Mouse (Mus musculus) left cerebral cortex, postnatal 4 days (tissue): ENCODE results near the gene Hist1h4i. TPM values are rescaled to one million over a fixed set of nuclear protein-coding genes. Genes with fewer than 3 reads are reported as not detected.

ENCODE experiments used
- DNase-seq: peaks from one replicate; pipeline ENCODE4 v3.0.0-alpha.2; 2022
- intact Hi-C: fragments of 180-260 bp; cut with DNase I; formaldehyde crosslinking; loops from one replicate; pipeline ENCODE4 v1.15.1; 2025
- total RNA-seq, 2 experiments: library from RNA; stranded (reverse); gene quantifications; 2 replicates each; pipeline ENCODE4 v1.2.3; 2021

The Hist1h4i gene
- total RNA-seq, 2 experiments from 2014 or later, result 89.3 to 89.6 TPM

DNA sequence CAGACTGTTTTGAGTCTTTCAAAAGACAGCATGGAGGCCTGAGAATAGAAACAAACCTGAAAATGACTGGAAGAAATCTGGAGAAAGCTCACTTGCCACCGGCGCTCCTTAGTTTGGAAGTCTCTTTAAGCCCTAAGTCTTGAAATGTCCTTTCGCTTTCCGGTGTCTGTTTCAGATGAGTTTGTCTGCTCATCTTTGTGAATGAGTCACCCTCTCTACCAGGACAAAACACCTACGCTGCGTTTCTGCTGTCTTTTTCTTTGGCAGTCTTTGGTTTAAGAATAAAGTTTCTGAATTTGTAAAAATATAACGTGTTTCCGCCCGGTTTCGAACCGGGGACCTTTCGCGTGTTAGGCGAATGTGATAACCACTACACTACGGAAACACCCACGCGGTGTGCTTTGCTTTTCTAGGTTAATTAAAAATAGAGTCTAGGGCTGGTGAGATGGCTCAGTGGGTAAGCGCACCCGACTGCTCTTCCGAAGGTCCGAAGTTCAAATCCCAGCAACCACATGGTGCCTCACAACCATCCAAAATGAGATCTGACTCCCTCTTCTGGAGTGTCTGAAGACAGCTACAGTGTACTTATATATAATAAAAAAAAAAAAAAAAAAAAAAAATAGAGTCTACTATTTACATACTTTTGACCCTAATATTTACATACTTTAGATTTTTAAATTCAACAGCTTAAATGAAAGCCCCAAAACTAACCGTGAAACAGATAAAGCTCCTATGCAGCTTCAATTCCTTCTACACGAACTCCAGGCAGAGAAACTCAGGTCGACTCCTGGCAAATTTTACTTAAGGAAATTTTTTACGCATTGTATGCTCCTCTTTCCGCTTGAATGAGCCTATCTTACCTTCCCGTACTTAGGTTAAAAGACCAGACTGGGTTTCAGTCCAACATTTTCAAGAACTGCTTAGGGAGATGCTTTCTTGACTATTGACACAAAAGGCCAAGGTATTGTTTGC is 25.4 kb downstream of the Hist1h4i start:
- DNase-seq, result peak; percentile 63
- intact Hi-C loops, result no loop called here

DNA sequence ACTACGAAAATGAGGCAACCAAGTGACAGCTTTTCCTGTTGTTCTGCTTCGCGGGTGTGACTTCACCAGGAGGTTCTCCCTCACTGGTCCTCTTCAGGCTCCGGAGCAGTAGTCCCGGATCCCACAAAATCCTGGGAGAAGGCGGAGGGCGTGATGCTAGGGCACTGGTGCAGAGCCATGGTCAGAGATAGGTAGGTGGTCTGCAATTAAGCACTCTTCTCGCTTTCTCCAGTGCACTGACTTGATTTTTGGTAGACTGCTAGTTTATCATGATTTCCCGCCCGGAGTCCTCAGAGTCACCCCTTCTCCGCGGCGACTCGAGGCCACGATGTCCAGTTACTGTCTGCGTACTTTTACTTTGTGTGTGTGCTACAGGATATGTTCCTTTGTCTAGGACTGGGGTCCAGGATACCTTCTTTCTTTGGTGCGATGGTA is 26.7 kb downstream of the Hist1h4i start:
- DNase-seq, result no peak
- intact Hi-C loops, result no loop called here

DNA sequence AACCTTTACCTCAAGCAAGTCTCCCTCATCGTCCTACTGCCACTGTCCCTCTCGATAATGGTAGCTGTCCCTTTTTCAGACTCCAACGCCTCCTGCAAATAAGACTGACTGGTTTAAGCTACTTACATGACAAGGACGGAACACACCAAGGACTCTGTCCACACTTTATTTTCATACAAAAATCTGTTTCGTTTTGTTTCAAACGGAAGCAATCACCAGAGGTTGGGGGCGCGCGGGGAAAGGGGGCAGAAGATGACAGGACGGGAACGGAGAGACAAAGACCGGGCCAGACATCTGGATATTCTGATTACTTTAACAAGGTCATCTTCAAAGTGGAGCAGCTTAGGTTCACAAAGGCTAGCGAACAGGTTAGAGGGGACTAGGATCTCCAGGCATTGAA is 27.4 kb downstream of the Hist1h4i start:
- intact Hi-C loops, result no loop called here
- no peak for DNase-seq

DNA sequence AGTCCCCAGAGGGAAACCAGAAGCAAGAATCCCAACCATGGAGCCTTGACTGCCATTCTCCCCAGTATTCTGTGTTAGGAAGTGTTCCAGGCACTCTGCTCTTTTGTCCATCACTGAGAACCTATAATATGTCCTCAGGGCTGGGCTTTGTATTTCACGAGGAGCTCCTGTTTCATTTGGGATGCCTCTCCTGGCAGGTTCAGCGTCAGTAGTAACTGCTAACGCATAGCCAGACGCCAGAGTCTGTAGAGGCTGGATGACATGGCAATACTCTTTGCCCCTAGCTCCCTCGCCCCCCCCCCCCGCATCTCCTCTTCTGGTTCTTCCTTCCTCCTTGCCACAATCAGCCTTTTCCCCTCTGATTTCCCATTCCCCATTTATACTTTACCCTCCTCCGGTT is 31.5 kb downstream of the Hist1h4i start, which contains the start of gene Prss16:
Prss16 (minus strand) TSS at position 101 of the 400 bp plus-strand sequence.
- DNase-seq, result no peak
- intact Hi-C loops, result no loop called here

DNA sequence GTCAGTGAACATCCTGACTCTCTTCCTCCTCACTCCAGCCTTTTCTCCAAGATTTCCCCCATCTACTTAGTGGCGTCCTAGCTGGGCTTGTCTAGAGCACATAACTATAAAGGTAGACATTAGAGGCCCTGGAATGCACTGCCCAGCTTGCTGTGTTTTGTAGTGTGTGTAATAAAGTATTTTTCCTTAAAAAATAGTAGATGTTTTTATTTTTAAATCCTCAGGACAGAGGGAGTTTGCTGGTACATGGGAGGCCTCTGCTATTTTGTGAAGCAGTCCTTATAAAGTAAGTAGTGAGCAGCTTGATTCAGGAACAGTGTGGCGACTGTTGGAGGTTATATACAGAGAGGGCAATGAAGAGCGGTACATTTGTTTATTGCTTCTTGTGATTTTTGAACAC is 32.5 kb downstream of the Hist1h4i start:
- intact Hi-C loops, result no loop called here
- DNase-seq, result no peak

DNA sequence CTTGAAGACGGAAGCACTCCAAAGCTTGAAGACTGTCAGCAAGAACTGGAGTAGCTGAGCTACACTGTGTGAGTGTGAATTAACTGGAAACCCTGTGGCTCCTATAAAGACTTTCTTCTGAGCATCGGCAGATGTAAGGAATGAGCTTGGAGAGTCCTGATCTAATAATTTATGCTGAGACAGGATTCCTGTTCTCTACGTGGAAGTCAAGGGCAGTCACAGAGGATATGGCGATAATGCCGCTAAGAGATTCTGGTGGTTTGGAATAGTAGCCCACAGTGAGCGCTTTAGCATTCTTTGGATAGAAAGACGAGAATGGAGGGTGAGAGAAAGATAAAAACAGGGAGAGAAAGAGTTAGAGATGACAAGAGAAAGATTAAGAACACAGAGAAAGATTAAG is 33.3 kb downstream of the Hist1h4i start:
- intact Hi-C loops, result no loop called here
- no peak for DNase-seq

DNA sequence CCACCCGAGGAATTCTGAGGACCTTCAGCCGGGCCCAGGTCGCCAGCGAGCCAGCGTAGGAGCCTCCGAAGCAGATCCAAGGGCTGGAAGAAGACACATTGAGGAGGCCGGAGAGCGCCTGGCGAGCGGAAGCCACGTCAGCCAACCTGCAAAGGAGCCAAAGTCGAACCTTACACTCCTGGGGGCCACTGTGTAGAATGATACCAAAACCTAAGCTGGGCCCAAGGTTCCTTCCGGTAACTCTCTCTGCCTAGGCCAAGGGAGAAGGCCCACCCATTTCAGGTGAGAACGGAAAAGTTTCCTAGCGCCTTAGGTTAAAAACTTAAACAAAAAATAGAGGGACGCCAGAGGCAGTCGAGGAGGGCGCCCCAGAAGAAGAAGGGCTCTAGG is 34.0 kb downstream of the Hist1h4i start:
- intact Hi-C loops, result no loop called here
- no peak for DNase-seq

DNA sequence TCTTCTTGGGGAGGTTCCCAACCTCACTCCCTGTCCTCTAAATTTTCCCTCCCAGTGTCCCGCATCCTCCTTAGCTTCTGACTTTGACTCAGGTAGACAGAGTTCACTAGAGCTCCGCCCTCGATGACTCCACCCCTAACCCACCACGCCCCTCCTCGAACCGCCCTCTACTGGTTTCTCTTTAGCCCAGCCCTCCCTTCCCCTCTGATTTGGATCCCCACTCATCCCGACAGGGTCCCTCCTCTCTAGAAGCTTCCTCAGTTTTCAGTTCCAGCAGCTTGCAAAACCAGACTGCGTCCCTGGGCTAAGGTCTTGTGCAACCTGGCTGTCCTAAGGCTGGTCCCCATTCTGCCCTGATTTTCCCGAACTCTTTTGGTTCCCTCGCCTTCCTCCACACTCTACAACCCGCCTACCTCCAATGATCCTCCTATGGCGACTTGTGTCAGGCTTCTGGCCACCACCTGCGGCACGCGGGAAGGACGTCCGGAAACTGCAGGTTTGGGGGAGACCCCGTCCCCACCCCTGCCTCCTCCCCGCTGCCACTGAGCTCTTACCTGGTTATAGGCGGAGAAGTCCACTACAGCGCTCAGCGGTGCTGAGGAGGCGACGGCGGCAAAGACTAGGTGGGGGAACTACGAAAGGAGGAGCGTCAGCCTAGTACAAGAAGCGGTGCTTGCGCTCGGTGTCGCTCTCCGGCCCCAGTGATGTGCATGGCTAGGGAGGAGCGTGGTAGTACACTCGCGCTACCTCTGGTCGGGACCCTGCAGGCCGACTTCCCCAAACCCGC is 34.6 kb downstream of the Hist1h4i start:
- DNase-seq, result no peak
- intact Hi-C loops, result no loop called here

DNA sequence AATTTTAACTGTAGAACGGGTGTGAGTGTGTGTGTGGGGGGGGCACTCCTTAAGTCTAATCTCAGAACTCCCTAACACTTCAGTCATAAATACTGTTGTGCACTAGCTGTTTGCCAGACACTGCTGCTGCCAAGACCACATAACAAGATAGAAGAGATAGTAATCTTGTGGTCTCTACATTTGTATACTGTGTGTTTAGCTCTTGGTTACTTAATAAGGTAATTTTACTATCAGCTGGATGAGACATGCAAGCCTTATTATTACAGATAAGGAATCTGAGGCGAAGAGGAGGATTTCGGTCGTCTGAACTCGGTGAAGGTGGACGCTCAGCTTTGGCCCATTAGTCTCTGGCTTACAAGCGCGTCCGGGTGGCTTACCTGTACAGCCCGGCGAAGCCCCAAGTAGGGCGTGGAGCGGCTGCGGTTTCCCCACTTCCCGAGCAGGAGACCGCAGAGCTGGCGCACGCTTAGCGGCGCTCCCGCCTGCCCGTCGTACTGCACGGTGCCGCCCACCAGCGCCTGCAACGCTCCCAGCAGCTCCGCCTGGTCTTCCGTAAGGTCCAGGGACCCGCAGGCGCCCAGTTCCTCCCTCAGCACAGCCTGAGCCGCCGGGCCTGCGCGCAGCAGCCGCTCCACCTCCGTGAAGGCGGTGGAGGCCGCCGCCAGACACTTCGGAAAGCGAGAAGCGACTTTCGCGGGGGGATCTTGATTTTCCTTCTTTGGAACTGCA is 35.4 kb downstream of the Hist1h4i start:
- intact Hi-C loops, result no loop called here
- DNase-seq, result no peak

DNA sequence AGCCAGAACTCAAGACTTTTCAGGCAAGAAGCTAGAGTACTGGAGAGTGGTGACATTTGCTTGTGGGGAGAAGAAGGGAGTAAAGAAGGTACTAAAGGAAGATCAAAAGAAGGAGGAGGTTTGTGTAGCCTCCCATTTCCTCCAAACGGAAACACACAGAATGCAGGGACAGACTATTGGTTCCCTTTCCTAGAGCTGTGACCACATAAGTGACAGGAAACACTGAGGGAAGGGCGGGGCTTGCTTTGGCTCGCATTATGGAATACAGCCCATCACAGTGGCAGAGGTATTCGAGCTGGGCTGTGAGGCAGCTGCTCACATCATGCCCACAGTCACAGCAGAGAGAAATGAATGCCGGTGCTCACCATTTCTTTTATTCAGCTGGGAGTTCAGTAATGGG is 39.3 kb downstream of the Hist1h4i start:
- intact Hi-C loops, result no loop called here
- DNase-seq, result no peak

DNA sequence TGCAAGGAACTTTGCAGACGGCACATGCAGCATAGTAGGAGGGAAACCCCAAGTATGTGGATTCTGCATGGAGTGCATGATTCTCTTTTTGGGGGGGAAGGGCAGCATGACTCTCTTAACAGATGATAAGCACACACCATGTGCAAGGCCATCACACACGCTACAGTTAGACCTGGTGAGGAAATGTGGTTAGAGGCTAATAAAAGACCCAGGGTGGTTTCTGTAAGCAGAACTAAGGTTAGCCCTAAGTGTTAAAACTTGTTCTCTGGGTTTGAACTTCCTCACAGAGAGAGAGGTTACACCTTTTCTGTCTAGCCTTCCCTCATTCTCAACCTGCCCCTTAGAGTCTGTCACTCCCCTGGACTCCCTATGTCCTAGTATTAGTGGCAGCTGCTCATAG is 39.8 kb downstream of the Hist1h4i start:
- intact Hi-C loops, result no loop called here
- DNase-seq, result no peak

DNA sequence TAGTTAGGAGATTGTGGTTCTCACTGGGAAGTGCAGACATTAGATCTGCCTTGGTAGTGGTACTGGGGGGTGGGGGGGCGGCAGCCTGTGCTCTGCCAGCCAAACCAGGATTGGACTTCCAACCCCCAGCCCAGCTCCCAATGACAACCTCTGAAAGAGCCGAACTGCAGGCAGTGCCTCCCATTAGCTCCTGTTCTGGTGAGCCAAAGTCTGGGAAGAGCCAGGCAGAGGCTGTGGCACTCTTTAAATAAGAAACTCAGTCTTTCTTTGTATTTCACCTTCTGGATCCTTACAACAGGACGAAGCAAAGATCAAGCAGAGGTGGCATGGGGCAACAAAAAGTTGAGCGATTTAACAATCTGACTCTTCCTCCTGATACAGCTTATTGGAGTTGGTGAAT is 42.0 kb downstream of the Hist1h4i start:
- intact Hi-C loops, result no loop called here
- DNase-seq, result no peak

DNA sequence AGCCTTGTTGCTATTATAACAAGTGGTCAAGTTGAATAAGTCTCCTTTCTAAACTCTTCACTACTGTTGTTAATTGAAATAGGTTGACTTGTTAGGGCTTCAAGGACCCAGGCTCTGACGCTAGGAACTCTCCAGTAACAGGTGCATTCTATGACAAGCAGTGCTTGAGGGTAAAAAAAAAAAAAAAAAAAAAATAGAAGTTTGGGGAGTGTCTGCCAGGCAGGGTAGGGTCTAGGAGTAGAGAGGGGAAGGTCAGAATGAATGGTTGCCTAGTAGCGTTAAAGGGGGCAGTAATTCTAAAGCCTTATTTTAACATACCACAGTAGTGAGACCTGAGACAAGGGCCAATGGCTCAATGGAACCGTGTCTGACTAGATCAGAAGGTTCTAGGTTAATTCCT is 42.8 kb downstream of the Hist1h4i start:
- no peak for DNase-seq
- intact Hi-C loops, result no loop called here

DNA sequence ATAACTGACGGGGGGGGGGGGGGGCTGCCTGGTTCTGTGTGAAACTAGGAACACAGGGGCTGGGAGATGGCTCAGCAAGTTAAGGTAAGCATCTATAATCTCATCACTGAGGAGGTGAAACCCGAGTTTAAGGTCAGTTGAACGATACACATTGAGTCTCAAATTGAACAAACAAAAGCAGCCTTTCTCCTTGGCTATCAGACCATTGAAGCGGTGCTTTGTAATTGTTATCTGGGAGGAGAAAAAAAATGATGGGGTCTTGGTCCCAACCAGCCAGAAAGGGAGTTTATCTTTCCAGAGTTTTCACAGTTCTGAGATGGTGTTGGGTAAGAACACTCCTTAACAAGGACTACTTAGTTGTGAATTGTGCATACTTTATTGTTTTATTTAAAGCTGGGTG is 43.3 kb downstream of the Hist1h4i start:
- intact Hi-C loops, result no loop called here
- no peak for DNase-seq

DNA sequence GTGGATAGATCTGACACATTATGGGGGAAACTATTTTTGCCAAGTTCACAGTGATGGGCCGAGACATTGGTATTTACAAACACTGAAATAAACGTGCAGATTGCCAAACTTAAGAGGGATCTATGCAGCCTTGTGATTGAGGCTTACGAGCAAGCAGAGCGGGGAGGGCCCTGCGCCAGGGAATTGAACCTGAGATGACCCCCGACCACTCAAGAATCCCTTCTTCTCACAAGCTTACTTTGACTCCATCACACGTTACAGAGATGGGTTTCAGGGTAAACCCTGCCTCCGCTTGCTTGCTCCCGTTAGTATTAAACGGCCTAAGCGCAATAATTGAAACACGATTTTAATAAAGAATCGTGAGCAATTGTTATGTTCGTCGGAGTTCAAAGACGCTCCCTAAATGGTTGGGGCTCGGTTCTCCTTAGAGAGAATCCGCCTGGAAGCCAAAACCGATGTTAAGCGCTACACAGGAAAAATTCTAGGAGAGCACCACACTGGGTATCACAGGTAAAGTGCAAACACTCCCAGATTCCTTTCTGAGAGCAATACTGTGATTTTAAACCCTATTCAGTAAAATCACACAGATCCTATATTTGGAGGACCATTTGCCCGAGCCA is 43.9 kb downstream of the Hist1h4i start:
- no peak for DNase-seq
- intact Hi-C loops, result no loop called here

DNA sequence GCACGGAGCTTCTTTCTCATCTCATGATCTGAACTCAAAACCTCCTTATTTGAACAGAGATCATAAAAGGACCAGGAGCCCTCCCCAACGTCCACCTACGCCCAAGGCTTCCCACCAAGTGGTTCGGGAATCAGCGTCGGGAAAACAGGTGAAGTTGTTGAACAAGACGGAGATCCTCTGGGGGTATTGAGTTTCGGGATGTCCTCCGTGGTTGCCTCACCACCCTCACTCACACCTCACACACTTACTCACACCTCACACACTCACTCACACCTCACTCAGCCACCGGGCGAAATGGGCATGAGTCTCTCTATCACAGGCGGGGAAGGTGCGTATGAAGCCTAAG is 44.3 kb downstream of the Hist1h4i start:
- intact Hi-C loops, result no loop called here
- no peak for DNase-seq

DNA sequence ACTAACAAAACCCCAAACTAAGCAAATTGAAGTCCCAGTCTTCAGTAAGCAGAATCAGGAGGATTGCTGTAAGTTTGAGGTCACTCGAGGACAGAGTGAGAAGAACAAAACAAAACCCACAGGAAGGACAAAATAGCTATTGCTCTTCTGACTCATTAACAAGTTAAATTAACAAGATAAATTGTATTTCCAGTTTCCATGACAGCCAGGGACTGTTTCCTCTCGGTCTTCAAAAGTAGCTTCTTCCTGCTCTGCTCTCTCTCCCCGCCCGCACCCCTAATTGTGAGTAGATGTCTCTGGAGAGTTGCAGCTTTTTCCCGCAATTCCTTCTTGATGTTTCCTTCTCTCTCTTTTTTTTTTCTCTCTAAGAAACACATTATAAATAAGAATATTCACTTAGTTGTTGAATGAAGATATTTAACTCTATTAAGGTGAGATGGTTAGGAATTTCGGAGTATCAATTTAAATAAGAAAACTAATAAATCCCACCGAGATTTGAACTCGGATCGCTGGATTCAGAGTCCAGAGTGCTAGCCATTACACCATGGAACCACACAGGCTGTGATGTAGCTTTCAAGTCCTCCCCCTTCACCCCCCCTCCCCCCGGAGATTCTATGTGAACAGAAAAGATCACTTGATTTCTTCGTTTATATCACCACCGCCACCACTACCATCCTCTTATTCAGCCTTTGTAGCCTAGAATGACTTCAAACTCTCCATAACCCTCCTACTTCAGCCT is 44.9 kb downstream of the Hist1h4i start:
- intact Hi-C loops, result no loop called here
- no peak for DNase-seq

DNA sequence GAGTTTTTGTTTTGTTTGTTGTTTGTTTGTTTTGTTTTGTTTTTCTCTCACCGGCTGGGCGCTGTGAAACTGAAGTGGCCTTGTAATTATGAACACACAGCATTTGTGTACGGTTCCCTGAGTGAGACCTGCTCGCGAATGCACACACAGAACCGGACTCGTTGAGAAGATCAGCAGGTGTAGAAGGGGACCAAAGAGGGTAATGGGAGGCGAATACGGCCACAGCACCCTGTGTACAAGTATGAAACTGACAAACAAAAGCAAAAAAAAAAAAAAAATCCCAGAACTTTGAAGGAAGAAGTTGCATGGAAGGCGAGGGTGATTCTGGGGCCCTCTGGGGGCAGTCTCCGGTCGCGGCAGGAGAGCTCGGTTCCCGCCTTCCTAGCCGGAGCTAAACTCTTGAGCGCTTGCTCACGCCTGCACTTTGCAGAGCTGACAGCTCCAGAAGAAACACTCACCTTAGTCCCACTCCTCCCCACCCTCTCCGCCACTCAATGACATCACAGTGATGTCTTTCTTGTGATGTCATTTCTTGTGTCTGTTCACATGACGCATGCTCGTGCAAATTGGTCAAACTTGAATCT is 45.7 kb downstream of the Hist1h4i start:
- intact Hi-C loops, result no loop called here
- DNase-seq, result peak; percentile 22

DNA sequence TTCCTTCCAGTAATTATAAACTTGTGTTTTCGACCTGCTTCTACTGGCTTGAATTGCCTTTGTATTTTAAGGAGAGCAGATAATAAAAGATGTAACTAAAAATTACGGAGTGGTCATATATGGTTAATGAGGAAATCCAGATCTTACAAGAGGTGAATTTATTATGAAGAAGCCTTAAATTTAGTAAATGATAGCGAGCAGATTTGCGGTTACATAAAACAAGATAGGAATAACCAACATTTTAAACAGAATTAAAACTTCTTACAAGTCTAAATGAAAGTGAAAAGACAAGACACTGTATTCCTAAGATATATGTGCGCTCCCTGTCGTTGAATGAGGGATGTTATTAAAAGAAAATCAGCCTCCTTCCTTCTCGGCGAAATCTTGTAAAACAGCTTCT is 46.3 kb downstream of the Hist1h4i start:
- no peak for DNase-seq
- intact Hi-C loops, result no loop called here
